Mouse (Mus musculus): ENCODE data around the gene Mrpl39.

Gene Mrpl39

DNA sequence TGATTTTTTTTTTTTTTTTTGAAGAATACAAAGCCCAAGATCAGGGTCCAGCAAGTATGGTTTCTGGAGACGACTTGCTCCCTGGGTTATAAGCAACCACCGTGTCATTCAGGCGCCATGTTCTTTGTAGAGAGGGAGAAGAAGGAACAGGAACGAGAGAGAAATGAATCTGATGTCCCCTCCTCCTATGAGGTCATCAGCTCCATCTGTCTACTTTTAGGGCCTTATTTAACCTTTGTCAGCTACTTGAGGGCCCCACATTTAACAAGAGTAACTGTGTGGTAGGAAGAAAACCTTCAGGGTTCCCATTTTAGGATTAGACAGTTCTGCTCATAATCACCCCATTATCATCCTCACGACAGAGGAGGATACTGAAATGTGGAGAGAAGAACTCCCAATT lies 34.5 kb downstream of the Mrpl39 start:
- no peak for DNase-seq (ENCODE audit: low spot score in 2 of 2)

DNA sequence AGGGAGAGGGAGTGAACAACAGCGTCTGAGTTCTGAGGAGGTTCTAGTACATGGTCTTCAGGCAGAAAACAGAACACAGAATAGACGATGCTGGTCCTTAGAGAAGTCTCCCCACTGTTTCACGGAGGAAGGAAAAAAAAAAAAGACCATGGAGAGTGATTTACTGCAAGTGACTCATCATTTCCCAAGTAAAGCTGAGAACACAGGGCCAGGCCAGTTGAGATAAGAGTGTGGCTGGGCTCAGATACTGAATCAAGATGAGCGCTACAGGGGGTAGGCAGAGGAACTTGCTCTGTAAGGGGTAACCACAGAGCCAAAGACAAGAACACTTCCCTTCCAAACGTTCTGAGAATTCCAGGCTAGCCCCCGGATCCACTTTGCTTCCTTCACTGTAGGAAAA lies 36.8 kb downstream of the Mrpl39 start:
- no peak for DNase-seq (ENCODE audit: low spot score in 2 of 2)

GRCm38 (mm10) chr16:84696178-84696577 lies 39.4 kb downstream of the Mrpl39 start:
- no peak for DNase-seq (ENCODE audit: low spot score in 2 of 2)

GRCm38 (mm10) chr16:84681991-84682390 lies 53.6 kb downstream of the Mrpl39 start:
- DNase-seq (ENCODE audit: low spot score in 2 of 2) = no peak

DNA sequence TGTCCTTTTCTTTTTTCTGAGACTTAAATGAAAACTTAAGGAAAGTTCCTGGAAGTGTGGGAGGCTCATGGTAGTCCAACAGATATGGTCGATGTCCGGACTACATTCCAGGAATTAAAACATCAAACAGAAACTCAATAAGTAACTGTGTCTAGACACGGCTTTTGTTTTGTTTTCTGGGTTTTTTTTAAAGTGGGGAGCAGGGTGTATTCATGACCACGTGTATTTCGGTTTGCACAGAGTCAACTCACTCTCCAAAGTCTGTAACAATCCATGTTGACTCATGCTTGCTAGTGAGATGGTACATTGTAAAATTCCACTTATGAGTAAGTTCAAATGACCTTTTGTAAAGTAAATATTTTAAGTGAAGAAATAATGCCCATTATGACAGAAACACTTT lies 54.8 kb downstream of the Mrpl39 start:
- no peak for DNase-seq (ENCODE audit: low spot score in 2 of 2)

GRCm38 (mm10) chr16:84677292-84677691 lies 58.2 kb downstream of the Mrpl39 start:
- no peak for DNase-seq (ENCODE audit: low spot score in 2 of 2)

All from urinary bladder, postnatal 36 days (tissue).